Mouse (Mus musculus) CD8-positive naive resting alpha-beta T cell, adult 2 months (primary cell): Measurements from ENCODE around the gene Atp1a3.
A peak's percentile ranks its signal among the peaks of the same experiment; 100 is the strongest.

Source experiments
- DNase-seq, 2 experiments: peaks; one replicate each; pipeline ENCODE4 v3.0.0; 2022; ENCODE audit warnings: low read depth in 2 of 2, low spot score in 2 of 2

Gene Atp1a3

DNA sequence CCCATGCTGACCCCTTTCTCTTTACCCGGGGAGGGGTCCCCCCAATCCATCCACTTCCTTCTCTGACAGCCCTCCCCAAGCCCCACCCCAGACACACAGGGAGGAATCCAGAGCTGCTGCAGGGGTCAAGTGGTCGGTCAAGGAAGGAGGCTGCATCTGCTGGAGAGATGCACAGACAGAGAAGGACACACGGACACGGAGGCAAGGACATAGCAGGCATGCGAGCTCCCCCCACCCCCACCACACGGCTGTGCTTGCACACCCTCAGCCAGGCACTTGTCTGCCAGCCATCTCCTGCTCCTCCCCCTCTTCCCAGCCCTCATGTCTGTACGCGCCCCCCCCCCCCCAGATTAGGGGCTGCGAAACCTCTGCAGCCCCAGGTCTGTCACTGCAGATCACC lies 952 bp downstream of the Atp1a3 start:
- no peak for DNase-seq

DNA sequence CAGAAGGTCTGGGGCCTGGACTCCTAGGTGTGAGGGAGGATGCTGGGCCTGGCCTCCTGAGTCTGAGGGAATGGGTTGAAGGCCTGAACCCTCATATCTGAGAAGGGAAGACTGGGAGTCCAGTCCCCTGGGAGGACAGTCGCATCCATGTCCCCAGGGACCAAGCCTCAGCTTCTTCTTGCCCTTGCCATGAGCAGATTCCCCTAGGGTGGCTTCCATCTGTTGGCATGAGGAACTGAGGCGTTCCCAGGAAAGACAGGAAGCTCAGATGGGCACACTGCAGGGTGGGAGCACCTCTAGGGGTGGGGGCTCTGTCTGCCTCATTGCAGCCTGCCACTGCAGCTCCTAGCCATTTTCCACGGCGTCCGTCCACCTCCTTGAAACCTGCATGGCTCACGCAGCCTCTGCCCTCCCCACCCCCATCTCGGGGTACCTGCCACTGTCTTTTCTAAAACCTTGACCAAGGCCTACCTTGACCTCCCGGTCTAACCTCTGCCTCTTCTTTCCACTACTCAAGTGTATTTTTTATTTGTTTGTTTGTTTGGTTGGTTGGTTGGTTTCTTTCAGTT lies 1.9 kb downstream of the Atp1a3 start:
- DNase-seq: no peak

DNA sequence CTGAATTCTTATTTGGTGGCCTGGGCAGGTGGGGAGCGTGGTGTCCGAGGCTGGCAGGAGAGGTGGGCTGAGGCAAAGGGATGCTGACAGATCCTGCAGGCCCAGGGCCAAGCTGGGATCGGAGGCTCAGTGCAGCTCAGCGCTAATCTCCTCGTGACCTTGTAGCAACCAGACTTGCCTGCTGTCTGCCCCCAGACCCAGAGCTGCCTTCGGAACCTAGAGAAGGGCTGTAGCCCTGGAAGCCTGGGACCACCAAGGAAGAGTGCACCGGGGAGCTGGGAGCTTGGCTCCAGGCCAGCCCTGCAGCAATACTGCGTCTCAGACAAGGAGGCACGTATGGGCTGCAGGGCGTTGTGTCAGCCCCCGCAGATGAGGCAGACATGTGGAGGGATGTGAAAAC lies 2.5 kb downstream of the Atp1a3 start:
- DNase-seq: no peak

DNA sequence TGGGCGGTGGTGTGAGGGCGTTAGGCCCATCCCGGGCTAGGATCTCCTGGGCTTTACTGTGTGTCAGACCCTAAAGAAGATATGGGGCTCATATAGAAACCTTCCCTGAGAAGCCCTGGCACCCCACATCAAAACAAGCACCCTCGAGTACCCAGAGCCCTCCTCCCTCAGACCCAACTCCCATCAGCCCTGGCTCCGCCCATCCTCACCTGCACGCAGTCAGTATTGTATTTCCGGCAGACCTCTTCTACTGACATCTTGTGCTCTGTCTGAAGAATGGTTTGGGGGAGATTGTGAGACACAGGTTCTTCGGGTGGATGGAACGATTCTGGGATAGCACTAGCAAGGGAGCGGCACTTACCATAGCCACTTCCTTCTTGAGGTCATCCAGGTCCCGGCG lies 5.0 kb downstream of the Atp1a3 start:
- DNase-seq: peak; percentile 57 to 67

DNA sequence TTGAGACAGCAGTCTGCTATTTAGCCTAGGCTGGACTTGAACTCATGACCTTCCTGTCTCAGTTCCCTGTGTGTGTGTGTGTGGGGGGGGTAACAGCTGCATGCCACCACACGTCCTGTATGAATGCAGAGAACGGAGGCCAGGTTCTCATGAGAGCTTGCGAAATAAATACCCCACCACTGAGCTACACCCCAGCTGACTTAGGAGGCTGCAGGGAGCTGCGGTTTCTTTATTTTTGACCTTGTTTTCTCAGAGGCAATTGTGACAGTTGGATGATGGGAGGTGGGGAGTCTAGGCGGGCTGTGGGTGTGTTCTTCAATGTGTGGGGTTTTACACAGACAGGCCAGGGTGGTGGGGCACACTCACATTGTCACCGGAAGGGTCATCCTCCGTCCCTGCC lies 5.5 kb downstream of the Atp1a3 start:
- DNase-seq: peak; percentile 20 to 46

DNA sequence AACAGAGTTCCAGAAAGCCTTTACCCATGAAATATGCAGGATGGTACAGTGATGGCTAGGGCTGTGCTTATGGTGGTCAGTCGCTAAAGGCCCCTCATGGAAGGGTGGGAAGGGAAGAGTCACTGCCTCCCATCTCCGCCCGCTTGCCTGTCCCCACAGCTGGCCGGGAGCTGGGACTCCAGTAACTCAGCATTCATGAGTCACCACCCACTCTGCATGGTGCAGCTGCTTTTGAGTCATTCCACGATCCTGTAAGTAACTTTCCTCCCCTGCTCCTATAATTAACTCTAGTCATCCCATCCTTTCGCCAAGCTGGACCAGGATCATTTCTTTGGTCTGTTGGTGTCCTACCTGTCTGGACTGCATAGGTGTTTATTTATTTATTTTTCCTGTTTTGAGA lies 12.7 kb downstream of the Atp1a3 start:
- DNase-seq: no peak

DNA sequence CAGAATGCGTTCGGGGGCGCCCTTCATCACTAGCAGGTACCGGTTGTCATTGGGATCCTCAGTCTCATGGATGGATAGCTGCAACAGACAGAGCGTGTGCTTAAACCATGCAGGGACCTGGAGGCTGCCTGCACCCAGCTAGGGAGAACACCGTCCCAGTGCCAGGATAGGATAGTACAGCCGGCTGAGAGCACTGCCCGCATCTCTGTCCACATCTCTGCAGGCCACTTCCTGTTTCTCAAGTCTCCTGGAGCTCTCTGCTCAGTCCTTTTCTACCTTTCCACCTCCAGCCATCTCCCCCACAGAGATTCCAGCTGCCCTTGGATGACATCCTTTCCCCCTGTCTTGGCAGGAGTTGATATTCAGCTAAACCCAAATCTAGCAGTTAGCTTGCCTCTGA lies 15.3 kb downstream of the Atp1a3 start:
- no peak for DNase-seq

DNA sequence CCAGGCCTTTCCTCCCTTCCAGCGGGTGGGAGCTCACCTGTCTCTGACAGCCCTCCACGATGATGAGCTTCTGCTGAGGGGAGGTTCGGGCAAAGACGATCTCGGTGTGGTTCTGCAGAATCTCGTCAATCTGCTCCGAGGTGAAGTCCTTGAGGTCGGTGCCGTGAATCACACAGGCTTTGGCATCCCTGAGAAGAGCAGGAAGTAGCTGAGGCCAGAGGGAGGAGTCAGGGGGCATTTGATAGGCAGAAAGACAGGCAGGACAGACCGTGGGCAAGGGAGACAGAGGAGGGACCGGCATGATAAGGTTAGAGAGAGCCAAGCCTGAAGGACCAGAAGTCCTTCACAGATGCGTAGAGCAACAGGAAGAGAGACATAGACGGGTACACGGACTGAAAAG lies 17.8 kb downstream of the Atp1a3 start:
- DNase-seq: no peak

DNA sequence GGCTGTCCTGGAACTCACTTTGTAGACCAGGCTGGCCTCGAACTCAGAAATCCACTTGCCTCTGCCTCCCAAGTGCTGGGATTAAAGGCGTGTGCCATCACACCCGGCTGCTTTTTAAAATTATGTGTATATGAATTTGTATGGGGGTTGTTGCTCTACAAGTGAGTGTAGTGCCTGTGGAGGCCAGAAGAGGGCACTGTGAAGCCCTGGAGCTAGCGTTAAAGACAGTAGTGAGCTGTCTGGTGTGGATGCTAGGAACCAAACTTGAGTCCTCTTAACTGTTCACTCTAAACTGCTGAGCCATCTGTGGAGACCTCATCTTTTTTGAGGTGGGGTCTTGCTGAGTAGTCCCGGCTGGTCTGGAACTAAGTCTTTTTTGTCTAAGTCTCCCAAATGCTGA lies 20.0 kb downstream of the Atp1a3 start:
- no peak for DNase-seq

DNA sequence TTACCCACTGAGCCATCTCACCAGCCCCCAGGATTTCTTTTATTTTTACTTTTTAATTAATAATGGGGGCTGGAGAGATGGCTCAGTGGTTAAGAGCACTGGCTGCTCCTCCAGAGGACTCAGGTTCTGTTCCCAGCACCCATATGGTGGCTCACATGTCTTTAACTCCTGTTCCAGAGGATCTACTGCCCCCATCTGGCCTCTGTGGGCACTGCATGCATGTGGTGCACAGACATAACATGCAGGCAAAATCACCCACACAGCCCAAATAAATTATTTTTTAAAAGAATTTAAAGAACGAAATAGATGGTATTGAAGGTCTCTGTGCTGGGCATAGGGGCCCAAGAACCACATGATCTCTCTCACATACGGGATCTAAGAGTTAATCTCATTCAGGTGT lies 21.5 kb downstream of the Atp1a3 start:
- no peak for DNase-seq

DNA sequence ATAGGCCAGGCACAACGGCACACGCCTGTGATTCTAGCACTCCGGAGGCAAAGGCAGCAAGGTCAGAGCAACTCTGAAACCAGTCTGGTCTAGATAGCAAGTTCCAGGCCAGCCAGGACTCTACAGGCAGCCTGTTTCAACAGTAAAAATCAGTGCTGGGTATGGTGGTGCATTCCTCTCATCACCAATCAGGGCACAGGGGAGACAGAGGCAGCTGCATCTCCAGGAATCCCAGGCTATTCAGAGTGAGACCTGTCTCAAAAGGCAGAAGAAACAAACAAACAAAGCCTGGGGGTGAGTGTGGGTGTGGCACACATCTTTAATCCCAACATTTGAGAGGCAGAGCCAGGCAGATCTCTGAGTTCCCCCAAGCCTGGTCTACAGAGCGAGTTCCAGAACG lies 22.4 kb downstream of the Atp1a3 start:
- DNase-seq: no peak

DNA sequence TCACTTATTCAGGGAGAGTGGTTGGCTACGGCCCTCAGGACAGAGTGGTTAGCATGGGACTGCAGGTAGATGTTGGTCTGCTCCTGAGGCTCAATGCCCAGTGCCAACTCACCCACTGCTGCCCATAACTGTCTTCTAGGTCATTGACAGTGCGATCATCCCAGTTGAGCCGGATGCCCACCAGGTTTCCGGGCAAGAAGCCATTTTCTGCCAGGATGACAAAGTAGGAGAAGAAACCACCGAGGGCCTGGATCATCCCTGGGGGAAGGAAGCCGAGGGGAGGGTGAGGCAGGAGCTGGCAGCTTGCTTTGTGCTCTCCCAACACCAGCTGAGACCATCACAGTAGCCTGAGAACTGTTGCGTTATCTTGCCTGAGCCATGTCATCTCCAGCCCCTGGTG lies 25.3 kb downstream of the Atp1a3 start:
- DNase-seq: no peak

DNA sequence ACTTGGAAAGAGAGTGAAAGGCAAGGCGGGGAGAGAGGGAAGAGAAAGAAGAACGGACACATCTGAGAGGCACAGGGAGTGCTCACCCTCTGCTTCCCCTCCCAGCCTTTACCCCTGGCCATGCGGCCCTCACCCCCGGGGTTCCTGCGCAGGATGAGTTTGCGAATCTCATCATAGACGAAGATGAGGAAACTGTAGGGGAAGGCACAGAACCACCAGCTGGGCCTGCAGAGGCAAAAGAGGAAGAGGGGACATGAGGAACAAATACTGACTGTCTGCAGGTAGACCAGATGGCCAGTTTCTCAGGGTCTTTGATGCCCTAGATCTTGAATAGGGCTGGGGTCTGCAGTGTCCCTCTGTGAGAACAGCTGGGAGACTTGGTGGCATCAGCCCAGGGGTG lies 27.0 kb downstream of the Atp1a3 start:
- no peak for DNase-seq

DNA sequence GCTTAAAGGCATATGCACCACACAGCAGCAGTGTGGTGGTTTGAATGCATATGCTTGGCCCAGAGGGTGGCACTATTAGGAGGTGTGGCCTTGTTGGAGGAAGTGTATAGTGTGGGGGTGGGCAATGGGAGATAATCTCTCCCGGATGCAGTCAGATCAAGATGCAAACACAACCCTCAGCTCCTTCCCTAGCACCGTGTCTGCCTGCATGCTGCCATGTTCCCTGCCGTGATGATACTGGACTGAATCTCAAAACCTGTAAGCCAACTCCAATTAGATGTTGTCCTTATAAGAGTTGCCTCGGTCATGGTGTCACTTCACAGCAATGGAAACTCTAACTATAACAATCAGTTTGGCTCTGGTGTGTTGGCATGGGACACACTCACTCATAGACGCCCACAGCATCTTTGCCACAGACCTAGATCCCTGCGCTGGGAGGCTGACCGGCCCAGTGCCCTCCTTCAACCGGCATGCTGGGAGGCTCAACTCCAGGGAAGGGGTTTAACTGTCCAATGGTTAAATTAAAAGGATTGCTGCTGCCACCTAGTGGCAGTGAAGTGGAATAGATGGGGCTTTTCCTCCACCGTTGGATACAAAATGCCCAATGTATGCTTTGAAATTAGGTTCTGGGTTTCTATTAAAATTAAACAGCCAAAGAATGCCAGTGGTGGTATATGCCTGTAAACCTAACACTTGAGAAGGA lies 30.7 kb downstream of the Atp1a3 start:
- peak; percentile 27 to 44 for DNase-seq

DNA sequence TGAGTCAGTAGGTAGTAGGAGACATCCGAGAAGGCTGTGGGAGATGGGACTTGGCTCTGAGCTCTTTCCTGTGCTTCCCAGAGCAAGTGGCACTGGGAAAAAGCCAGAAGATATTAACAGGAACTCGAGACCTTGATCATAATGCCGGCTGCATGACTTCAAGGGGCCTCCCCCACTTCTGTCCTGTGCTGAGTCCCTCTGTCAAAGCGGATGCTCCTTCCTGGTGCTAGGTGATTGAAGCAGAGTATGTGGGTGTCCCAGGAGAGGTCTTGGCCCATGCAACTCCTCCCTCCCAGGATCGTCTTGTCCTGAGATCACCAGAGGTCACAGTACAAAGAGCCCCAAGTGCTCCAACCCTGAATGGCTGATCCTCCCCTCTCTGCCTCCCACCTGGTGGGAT lies 31.9 kb downstream of the Atp1a3 start:
- no peak for DNase-seq

DNA sequence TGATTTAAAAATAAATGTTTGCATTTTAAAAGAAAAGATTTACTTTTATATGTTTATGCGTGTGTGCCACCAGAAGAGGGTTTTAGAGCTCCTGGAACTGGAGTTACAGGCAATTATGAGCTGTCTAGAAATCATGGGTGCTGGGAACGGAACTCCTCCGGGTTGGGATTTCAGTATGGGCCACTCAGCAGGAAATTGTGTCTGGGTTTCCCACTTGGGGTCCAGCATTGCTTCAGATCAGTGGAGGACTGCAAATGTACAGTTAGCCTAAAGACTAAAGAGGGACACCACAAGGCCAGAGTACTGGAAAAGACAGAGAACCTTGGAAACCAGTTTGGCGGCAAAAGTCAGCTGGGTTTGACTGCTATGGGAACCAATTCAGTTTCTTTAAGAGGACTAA lies 32.5 kb downstream of the Atp1a3 start:
- no peak for DNase-seq

DNA sequence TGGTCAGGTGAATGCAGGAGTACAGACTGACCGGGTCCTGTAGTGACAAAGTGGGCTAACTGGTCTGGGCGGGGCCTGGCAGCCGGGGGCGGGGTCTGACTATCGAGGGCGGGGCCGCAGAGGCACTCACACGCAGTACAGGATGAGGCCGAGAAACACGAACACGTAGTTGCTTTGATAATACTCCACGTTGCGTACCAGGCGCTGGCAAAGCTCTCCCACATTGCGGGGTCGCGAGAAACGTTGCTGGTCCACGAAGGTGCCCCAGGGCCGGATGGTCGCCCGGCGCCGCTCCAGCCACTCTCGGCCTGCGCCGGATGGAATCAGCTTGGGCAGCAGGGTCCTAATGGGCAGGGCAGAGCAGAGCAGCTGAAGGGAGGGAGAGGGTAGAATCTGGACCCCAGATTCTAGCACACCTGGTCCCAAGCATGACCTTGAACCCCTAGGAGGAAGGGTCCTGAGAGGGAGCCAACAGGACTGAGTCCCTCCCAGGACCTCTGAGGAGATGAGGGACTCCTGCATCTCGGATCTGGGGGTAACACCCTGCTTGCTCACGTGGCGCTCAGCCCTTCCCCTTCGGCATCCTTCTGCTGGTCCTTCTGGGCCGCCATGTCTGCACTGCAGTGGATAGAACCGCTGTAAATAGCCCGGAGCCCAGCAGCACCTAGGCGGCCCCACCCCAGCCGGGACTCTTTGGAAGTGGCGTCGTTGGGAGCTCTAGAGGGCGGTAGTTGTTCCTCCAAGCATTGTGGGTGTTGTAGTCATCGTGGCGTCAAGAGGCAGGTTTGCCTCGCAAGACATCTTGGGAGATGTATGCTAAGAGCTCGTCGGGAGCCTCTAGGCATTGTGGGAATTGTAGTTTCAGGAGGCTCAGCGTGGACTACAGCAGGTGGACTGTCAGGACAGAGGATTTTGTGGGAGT lies 33.5 kb downstream of the Atp1a3 start, which contains the start of gene Rabac1:
TSS of gene Rabac1 (minus strand) at position 783 of the 922 bp plus-strand sequence.
- peak; percentile 78 to 81 for DNase-seq

DNA sequence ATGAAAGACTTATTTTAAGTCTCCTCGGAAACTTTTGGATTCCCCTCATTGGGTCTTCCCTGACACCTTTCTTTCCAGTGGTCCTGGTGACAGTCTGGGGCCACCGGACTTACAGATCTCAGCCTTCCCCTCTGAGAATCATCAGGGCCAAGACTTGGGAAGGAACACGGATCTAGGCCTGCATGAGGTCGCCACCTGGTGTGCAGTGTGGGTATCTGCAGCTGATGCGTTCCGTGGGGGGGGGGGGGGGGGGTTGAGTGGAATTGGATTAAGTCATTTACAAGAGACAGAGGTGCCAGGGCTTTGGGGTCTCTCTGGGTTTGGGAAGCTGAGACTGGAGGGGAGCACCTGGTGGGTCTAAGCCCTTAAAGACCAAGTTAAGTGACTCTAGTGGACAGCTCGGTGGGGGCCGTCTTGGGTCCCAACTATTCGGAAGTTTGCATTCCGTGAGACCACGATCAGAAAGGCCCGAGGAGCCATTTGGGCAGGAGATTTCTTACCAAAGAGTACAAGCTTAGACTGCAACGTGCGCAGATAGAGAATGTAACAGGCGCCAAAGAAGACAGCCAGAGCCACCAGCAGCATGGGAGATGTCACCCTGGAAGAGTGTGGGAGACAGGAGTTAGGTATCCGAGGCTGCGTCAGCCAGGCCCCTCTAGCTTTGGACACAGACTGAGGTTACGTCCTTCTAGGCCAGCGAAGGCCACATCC lies 34.3 kb downstream of the Atp1a3 start:
- no peak for DNase-seq

DNA sequence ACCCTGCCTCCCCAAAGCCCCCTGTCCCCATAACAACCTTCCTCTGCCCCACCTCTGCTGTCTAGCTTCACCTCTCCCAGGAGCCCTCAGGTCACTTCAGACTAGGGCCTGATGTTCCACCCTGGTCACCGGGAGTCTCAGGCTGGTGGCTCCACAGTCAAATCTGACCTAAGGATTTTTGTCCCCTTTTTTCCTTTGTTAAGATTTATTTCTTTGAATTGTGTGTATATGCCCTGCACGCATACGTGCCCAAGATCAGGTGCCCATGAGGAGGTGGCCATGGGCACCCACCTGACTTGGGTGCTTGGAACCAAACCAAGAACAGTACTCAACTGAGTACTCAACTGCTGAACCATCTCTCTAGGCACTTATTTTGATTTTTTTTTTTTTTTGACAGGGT lies 35.4 kb downstream of the Atp1a3 start:
- no peak for DNase-seq

DNA sequence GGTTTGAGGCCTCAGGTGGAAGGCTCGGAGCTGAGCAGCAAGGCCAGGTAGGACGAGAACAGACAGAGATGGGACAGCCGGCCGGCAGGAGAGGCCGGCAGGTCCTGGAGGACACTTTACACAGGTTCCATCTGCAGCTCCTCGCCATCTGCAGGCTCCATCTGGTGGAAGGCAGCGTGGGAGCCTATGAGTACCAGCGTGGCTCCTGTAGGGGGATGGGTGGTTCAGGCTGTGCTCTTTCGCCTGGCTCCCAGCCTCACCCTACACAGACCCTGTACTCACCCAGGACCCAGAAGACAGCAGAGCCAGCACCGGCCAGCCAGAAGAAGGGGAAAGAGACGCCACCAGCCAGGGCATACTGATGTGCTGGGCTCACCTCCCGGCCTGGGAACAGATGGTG lies 36.0 kb downstream of the Atp1a3 start:
- no peak for DNase-seq

DNA sequence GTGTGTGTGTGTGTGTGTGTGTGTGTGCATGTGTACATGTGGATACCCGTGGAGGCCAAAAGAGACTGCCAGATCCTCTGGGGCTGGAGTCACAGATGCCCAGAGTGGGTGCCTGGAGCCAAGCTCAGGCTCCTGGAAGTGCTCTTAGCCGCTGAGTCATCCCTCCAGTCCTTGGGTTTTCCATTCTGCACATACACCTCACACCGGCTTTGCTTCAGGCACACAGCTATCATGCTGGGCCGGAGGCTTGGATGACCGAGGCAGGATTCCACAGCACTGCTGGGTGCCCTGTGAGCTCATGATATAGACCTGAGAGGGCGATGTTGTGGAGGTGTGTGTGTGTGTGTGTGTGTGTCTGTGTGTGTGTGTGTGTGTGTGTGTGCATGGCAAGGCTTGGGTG lies 37.3 kb downstream of the Atp1a3 start:
- DNase-seq: no peak

DNA sequence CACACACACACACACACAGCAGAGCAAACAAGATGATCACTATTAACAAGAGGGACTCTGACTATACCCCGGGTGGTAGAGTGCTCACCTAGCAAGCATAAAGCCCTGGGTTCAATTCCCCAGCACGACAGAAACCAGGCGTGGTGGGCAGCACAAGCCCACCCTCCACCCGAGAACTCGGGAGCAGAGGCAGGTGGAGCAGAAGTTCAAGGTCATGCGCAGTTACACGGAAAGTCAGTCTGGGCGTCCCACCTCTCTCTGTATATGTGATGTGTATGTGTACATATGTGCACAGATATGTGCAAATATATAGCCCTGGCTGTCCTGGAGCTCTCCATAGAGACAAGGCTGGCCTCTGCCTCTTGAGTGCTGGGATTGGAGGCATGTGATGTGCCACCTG lies 37.8 kb downstream of the Atp1a3 start:
- no peak for DNase-seq
